Comparison of ENCODE assay signal across 8 mouse cellular contexts in the genomic region with DNA sequence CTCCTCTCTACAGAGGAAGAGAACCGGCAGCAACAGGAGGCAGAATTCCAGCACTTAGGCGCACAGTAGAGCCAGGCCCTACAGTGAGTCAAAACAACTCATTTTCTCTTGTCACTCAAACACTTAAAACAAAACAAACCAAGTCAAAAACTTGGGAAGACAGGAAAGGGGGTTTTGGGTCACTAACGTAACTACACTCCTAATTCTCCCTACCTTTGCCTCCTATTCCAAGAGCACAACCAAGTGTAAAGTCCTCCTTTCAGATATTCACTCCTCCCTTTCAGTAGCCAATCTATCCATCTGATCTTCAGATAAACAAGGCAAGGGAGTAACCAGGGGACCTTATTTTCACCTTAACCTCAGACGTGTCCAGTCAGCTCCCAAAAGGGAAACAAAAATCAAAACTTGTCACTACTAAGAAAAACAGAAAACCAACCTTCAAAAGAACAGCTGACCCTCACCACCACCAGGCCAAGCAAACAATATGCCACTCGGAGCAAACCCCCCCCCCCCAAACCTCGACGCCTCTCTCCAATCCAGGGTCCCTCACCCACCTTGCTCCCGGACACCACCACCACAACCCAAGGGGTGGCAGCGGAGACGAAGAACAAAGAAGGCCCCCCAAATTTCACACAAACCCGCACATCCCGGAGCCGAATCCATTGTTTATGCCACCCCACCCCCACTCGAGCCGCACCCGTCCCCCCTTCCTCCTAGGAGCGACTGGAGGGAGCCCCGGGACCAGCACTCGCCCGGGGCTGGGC. TPM values are rescaled to one million over a fixed set of nuclear protein-coding genes. Genes with fewer than 3 reads are reported as not detected.
A peak's percentile ranks its signal among the peaks of the same experiment; 100 is the strongest.
DNase-seq lines count a peak whose midpoint lies in the region; ATAC-seq and TF ChIP-seq lines count a peak whose summit lies in the region.

No protein-coding gene starts in this region.

- 3% methylated on average over 20 of the region's 20 CpGs for WGBS in lung, embryonic 16.5 days
- 3% methylated on average over 20 of the region's 20 CpGs for whole genome bisulfite sequencing in embryonic facial prominence, embryonic 11.5 days
- 3% methylated on average over 20 of the region's 20 CpGs for WGBS in intestine, embryonic 15.5 days
- 2% methylated on average over 20 of the region's 20 CpGs for WGBS in midbrain, postnatal 0 days

- no peaks in the 10 kb centered on the region for H3K27me3 ChIP-seq in lung, embryonic 16.5 days (ENCODE audit: control insufficient read depth, insufficient read depth, low read depth, low read length)
- H3K27me3 ChIP-seq in embryonic facial prominence, embryonic 11.5 days (ENCODE audit: control insufficient read depth, insufficient read depth, low read length), result no peaks in the 10 kb centered on the region
- H3K27me3 ChIP-seq in intestine, embryonic 15.5 days (replicated peaks), result no peaks in the 10 kb centered on the region
- H3K27me3 ChIP-seq in midbrain, postnatal 0 days (ENCODE audit: insufficient read depth, low read length), result no peaks in the 10 kb centered on the region

- peaks cover 12% of the 10 kb centered on the region for H3K36me3 ChIP-seq in lung, embryonic 16.5 days (ENCODE audit: control insufficient read depth, insufficient read depth, low read length)
- H3K36me3 ChIP-seq in embryonic facial prominence, embryonic 11.5 days (replicated peaks; ENCODE audit: control insufficient read depth, insufficient read depth, low read depth, low read length), result no peaks in the 10 kb centered on the region
- H3K36me3 ChIP-seq in intestine, embryonic 15.5 days, result peaks cover 9% of the 10 kb centered on the region; the same call in 1 of the 2 replicates
- peaks cover 8% of the 10 kb centered on the region; the same call in 1 of the 2 replicates for H3K36me3 ChIP-seq in midbrain, postnatal 0 days (ENCODE audit: insufficient read depth, low read length)

- H3K27ac ChIP-seq in lung, embryonic 16.5 days (ENCODE audit: low read length), result peak overlapping the region; percentile 84
- peak overlapping the region; percentile 65; the same call in 1 of the 2 replicates for H3K27ac ChIP-seq in embryonic facial prominence, embryonic 11.5 days (replicated peaks; ENCODE audit: low read depth, low read length)
- H3K27ac ChIP-seq in intestine, embryonic 15.5 days, result peak overlapping the region; percentile 89
- peak overlapping the region; percentile 90 for H3K27ac ChIP-seq in midbrain, postnatal 0 days (ENCODE audit: low read depth, low read length)

- peak overlapping the region; percentile 98 for H3K9ac ChIP-seq in lung, embryonic 16.5 days (ENCODE audit: low read length)
- H3K9ac ChIP-seq in embryonic facial prominence, embryonic 11.5 days (replicated peaks; ENCODE audit: low read length), result peak overlapping the region; percentile 92
- peak overlapping the region; percentile 94 for H3K9ac ChIP-seq in intestine, embryonic 15.5 days
- H3K9ac ChIP-seq in midbrain, postnatal 0 days (replicated peaks; ENCODE audit: low read length, poor library complexity, severe bottlenecking), result peak overlapping the region; percentile 94

- peak overlapping the region; percentile 99 for H3K4me3 ChIP-seq in lung, embryonic 16.5 days (ENCODE audit: low read length)
- H3K4me3 ChIP-seq in embryonic facial prominence, embryonic 11.5 days (ENCODE audit: low read depth, low read length), result peak overlapping the region; percentile 79
- H3K4me3 ChIP-seq in intestine, embryonic 15.5 days (replicated peaks), result peak overlapping the region; percentile 97
- H3K4me3 ChIP-seq in midbrain, postnatal 0 days (ENCODE audit: low read depth, low read length), result peak overlapping the region; percentile 81

- no peak for TF ChIP-seq CTCF in midbrain, postnatal 0 days (IDR thresholded peaks at IDR 0.05)

- 0 out of 2 replicates have a peak, but pooled peaks cover 3% of the 10 kb centered on the region for H3K4me1 ChIP-seq in lung, embryonic 16.5 days (replicated peaks; ENCODE audit: control insufficient read depth, insufficient read depth, low read length)
- no peaks in the 10 kb centered on the region for H3K4me1 ChIP-seq in embryonic facial prominence, embryonic 11.5 days (ENCODE audit: control insufficient read depth, insufficient read depth, low read length)
- H3K4me1 ChIP-seq in intestine, embryonic 15.5 days (replicated peaks), result no peaks in the 10 kb centered on the region; the same call in 1 of the 2 replicates
- H3K4me1 ChIP-seq in midbrain, postnatal 0 days (ENCODE audit: insufficient read depth, low read length), result no peaks in the 10 kb centered on the region; the same call in 1 of the 2 replicates

- H3K4me2 ChIP-seq in lung, embryonic 16.5 days (ENCODE audit: low read depth, low read length), result peak overlapping the region; percentile 67
- H3K4me2 ChIP-seq in embryonic facial prominence, embryonic 11.5 days (ENCODE audit: low read depth, low read length), result peak overlapping the region; percentile 51
- H3K4me2 ChIP-seq in intestine, embryonic 15.5 days (replicated peaks), result peak overlapping the region; percentile 76
- H3K4me2 ChIP-seq in midbrain, postnatal 0 days (ENCODE audit: low read depth, low read length, poor library complexity, severe bottlenecking), result peak overlapping the region; percentile 65

- no peak for DNase-seq in lung, postnatal 36 days
- peak; percentile 5 for DNase-seq in embryonic facial prominence, embryonic 11.5 days (ENCODE audit: low spot score)
- DNase-seq in midbrain, postnatal 0 days (ENCODE audit: low spot score), result no peak
- DNase-seq in spleen, adult 18-20 months, result no peak
- DNase-seq in left cerebral cortex, postnatal 4 days, result no peak
- no peak for DNase-seq in thymus, postnatal 14 days

- no peaks in the 10 kb centered on the region for H3K9me3 ChIP-seq in lung, embryonic 16.5 days (ENCODE audit: control insufficient read depth, low read length)
- no peaks in the 10 kb centered on the region for H3K9me3 ChIP-seq in embryonic facial prominence, embryonic 11.5 days (replicated peaks; ENCODE audit: control insufficient read depth, low read length)
- no peaks in the 10 kb centered on the region for H3K9me3 ChIP-seq in intestine, embryonic 15.5 days
- H3K9me3 ChIP-seq in midbrain, postnatal 0 days (ENCODE audit: low read length), result no peaks in the 10 kb centered on the region

- ATAC-seq in lung, embryonic 16.5 days (ENCODE audit: low read depth), result peak; percentile 1; the same call in 1 of the 2 replicates
- peak; percentile 13 for ATAC-seq in embryonic facial prominence, embryonic 11.5 days (replicated peaks; ENCODE audit: insufficient number of reproducible peaks, low FRiP score, low TSS enrichment, low read depth)
- ATAC-seq in intestine, embryonic 15.5 days, result no peak; the same call in 1 of the 2 replicates
- peak; percentile 34 for ATAC-seq in midbrain, postnatal 0 days (ENCODE audit: low FRiP score)

- intact Hi-C loops in left cerebral cortex, postnatal 4 days (cut with DNase I), result loop anchor here (2.0 kb wide), 1 partner anchor 78 kb away; no protein-coding TSS in a partner anchor

RNA-seq across cellular contexts. Expression of a gene that starts 0.6 kb away (rescaled TPM):
- polyA plus RNA-seq in lung, embryonic 16.5 days (2015; fragmentation: Nextera tagmentation; extraction: Ambion mirVana), result 19.5 and 20.6 TPM in 2 replicates
- 16.7 and 17.0 TPM in 2 replicates for polyA plus RNA-seq in embryonic facial prominence, embryonic 11.5 days (2014; fragmentation: Nextera tagmentation; extraction: Ambion mirVana)
- 11.3 and 11.7 TPM in 2 replicates for polyA plus RNA-seq in intestine, embryonic 15.5 days (2015; fragmentation: Nextera tagmentation; extraction: Ambion mirVana)
- total RNA-seq in midbrain, postnatal 0 days (2014; rRNA removed), result 32.2 and 35.7 TPM in 2 replicates
- 12.9 and 15.6 TPM in 2 replicates for polyA plus RNA-seq in midbrain, postnatal 0 days (2015; fragmentation: Nextera tagmentation; extraction: Ambion mirVana)
- 10 to 100 TPM; 41.6 to 42.0 TPM for total RNA-seq in left cerebral cortex, postnatal 4 days (2021)

RNA-seq across cellular contexts. Expression of a gene that starts 34.7 kb away (rescaled TPM):
- polyA plus RNA-seq in lung, embryonic 16.5 days (2015; fragmentation: Nextera tagmentation; extraction: Ambion mirVana), result 238 and 244 TPM in 2 replicates
- 254 and 265 TPM in 2 replicates for polyA plus RNA-seq in embryonic facial prominence, embryonic 11.5 days (2014; fragmentation: Nextera tagmentation; extraction: Ambion mirVana)
- 219 and 237 TPM in 2 replicates for polyA plus RNA-seq in intestine, embryonic 15.5 days (2015; fragmentation: Nextera tagmentation; extraction: Ambion mirVana)
- 68.2 and 166 TPM in 2 replicates for total RNA-seq in midbrain, postnatal 0 days (2014; rRNA removed)
- polyA plus RNA-seq in midbrain, postnatal 0 days (2015; fragmentation: Nextera tagmentation; extraction: Ambion mirVana), result 206 and 231 TPM in 2 replicates
- total RNA-seq in left cerebral cortex, postnatal 4 days (2021), result 100 to 1,000 TPM; 159 to 163 TPM
